Mouse (Mus musculus) G1E (cell line): ENCODE data around the gene Ms4a15. TPM values are rescaled to one million over a fixed set of nuclear protein-coding genes. Genes with fewer than 3 reads are reported as not detected.

ENCODE experiments used
- ATAC-seq: 2 replicates; pipeline ENCODE4 v1.8.0; 2016; ENCODE audit warnings: mild to moderate bottlenecking; ENCODE audit not compliant: insufficient number of reproducible peaks, poor library complexity, low FRiP score, severe bottlenecking; ENCODE audit errors: extremely low read depth
- DNase-seq: peaks from one replicate; pipeline ENCODE4 v3.0.0; 2012; ENCODE audit warnings: low spot score
- H3K27me3 ChIP-seq: 2 replicates; pipeline ENCODE4 v1.6.1; 2012; ENCODE audit warnings: mild to moderate bottlenecking, low read length, inconsistent platforms; ENCODE audit not compliant: insufficient read depth
- H3K36me3 ChIP-seq: replicated peaks from 2 replicates; pipeline ENCODE3; 2012; ENCODE audit warnings: mild to moderate bottlenecking, inconsistent platforms
- H3K4me1 ChIP-seq: 2 replicates; pipeline ENCODE4 v1.6.1; 2012; ENCODE audit warnings: low read depth, low read length, inconsistent platforms, mixed read lengths; ENCODE audit not compliant: insufficient read depth
- H3K4me3 ChIP-seq: 2 replicates; pipeline ENCODE4 v1.5.1; 2012; ENCODE audit warnings: low read depth, mild to moderate bottlenecking, inconsistent platforms, low read length, moderate library complexity, mixed read lengths
- H3K9me3 ChIP-seq: replicated peaks from 2 replicates; pipeline ENCODE4 v1.6.1; 2012; ENCODE audit warnings: inconsistent platforms
- CTCF ChIP-seq: IDR thresholded peaks from 2 replicates; pipeline ENCODE4 v1.5.1; 2012; ENCODE audit warnings: low read depth, low read length, inconsistent platforms, mixed read lengths
- GATA1 ChIP-seq: IDR thresholded peaks from 2 replicates; pipeline ENCODE4 v1.6.1; 2012; ENCODE audit warnings: borderline replicate concordance, low read length, inconsistent platforms, mixed read lengths
- GATA2 ChIP-seq: IDR thresholded peaks from 2 replicates; pipeline ENCODE4 v1.6.1; 2012; ENCODE audit warnings: low read depth, low read length, inconsistent platforms, borderline replicate concordance
- POLR2AphosphoS5 ChIP-seq: IDR thresholded peaks from 2 replicates; pipeline ENCODE4 v1.6.1; 2012; ENCODE audit warnings: low read depth, low read length, inconsistent platforms; ENCODE audit not compliant: insufficient replicate concordance
- TAL1 ChIP-seq: conservative IDR thresholded peaks from 2 replicates; pipeline ENCODE4 v1.6.1; 2012; ENCODE audit warnings: low read depth, low read length, inconsistent platforms, mixed read lengths
- polyA plus RNA-seq: library from polyadenylated mRNA; stranded (reverse); fragments of >175 nt; gene quantifications from 2 replicates; pipeline ENCODE4 v1.2.3, GENCODE M21; 2012
- total RNA-seq, 2 experiments: library from RNA; stranded (forward) in 1 of 2; stranded (reverse) in 1 of 2; fragments of 200-1000 nt in 1 of 2; fragments of >200 nt in 1 of 2; fragmentation: Nextera tagmentation in 1 of 2; gene quantifications; 2 replicates each; pipeline ENCODE4 v1.2.3; 2014 to 2017

Gene Ms4a15
- total RNA-seq (2014; fragmentation: Nextera tagmentation): not detected in 2 replicates
- total RNA-seq (2017): 0.29 TPM in 1 of 2 replicates, not detected in the other
- 0.29 TPM in 1 of 2 replicates, not detected in the other for polyA plus RNA-seq

- Histone ChIP-seq H3K9me3 (no peaks in the 10 kb centered on the region), H3K4me1 (no peaks in the 10 kb centered on the region), H3K36me3 (no peaks in the 10 kb centered on the region), H3K4me3 (no peak within 1 kb of the TSS), H3K27me3 (no peaks in the 10 kb centered on the region; the same call in none of the 2 replicates)
- no peak for ATAC-seq
- DNase-seq: no peak
- no peak for TF ChIP-seq GATA1
- no peak for TF ChIP-seq CTCF
Measured at GRCm38 (mm10) chr19:10993150-10993549, at the start of gene Ms4a15. TSS of gene Ms4a15 (minus strand) at chr19:10993250.

DNA sequence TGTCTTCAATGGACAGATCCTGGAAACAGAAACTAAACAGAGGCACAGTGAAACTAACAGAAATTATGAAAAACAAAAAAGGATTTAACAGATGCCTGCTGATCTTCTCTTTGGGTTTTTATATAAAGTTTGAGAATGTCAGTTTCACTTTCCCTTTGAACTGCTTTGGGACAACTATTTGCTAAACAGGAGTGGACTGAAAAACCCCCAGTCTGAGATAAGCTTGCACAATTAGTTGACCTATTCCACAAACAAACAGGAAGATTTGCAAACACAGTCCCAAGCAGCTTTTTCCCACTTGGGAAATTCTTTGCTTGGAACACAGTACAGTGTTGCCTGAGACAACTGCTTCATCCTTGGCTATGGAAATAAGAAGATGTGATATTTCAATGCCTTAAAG lies 44.5 kb upstream of the Ms4a15 start:
- Histone ChIP-seq H3K4me1 (no peaks in the 10 kb centered on the region), H3K9me3 (no peaks in the 10 kb centered on the region), H3K4me3 (no peak overlapping the region), H3K27me3 (no peaks in the 10 kb centered on the region), H3K36me3 (no peaks in the 10 kb centered on the region)
- TF ChIP-seq CTCF (no peak), GATA2 (no peak), GATA1 (no peak), POLR2AphosphoS5 (no peak), TAL1 (no peak)
- ATAC-seq: no peak
- no peak for DNase-seq

GRCm38 (mm10) chr19:11022382-11022781 lies 29.3 kb upstream of the Ms4a15 start:
- Histone ChIP-seq H3K9me3 (no peaks in the 10 kb centered on the region), H3K27me3 (no peaks in the 10 kb centered on the region), H3K36me3 (no peaks in the 10 kb centered on the region), H3K4me3 (no peak overlapping the region), H3K4me1 (no peaks in the 10 kb centered on the region)
- TF ChIP-seq GATA2 (no peak), POLR2AphosphoS5 (no peak), TAL1 (no peak), GATA1 (no peak), CTCF (no peak)
- DNase-seq: no peak
- ATAC-seq: no peak

DNA sequence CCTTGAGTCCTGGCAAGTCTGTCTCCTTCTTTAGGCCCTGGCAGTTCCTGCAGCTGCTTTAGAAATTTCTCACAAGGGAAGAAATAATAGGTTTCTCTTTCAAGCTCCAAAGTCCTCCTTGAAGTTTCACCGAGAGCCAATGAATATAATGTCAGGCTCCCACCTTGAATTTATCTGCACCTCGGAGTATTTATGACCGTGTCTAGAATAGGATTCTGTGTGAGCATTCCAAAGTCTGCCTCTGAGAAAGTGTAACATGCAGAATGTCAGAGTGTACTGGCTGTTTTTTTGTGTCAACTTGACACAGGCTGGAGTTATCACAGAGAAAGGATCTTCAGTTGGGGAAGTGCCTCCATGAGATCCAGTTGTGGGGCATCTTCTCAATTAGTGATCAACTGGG lies 24.8 kb upstream of the Ms4a15 start, which contains the start of gene Ms4a18:
Gene Ms4a18, minus strand, starts transcription at position 141 of the 400 bp plus-strand sequence.
- TF ChIP-seq POLR2AphosphoS5: no peak
- no peak for TF ChIP-seq GATA1
- TF ChIP-seq TAL1: no peak
- TF ChIP-seq GATA2: no peak
- no peak for TF ChIP-seq CTCF
- ATAC-seq: no peak

DNA sequence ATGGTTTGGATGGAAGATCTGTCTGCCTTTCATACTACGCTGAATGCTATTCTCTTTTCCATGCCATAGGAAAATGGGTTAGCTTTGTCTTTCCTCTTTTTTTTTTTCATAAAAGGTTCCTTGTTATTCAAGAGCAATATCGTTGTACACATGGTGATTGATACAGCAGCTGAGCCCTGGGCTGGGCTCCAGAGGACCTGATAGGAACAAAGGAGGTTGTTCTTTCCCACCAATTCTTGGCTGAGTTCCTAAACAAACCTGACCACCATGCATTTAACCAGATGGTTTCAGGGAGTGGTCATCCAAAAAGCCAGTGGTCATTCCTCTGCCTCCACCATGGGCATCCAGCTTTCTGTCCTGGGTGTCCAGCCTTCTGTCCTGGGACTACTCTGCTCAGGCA lies 24.2 kb upstream of the Ms4a15 start:
- H3K4me1 ChIP-seq: no peaks in the 10 kb centered on the region
- H3K36me3 ChIP-seq: no peaks in the 10 kb centered on the region
- H3K4me3 ChIP-seq: no peak overlapping the region
- no peaks in the 10 kb centered on the region for H3K27me3 ChIP-seq
- no peak for ATAC-seq
- H3K9me3 ChIP-seq: no peaks in the 10 kb centered on the region
- no peak for DNase-seq
- TF ChIP-seq GATA2: no peak
- TF ChIP-seq POLR2AphosphoS5: no peak
- no peak for TF ChIP-seq GATA1
- TF ChIP-seq CTCF: no peak
- TF ChIP-seq TAL1: no peak

More for the DNA sequence above, 24.8 kb upstream of the Ms4a15 start, which contains the start of gene Ms4a18:
- H3K9me3 ChIP-seq: no peaks in the 10 kb centered on the region
- H3K4me1 ChIP-seq: no peaks in the 10 kb centered on the region
- no peaks in the 10 kb centered on the region for H3K27me3 ChIP-seq
- H3K36me3 ChIP-seq: no peaks in the 10 kb centered on the region
- H3K4me3 ChIP-seq: no peak within 1 kb of the TSS
- no peak for DNase-seq

- Histone ChIP-seq H3K27me3 (no peaks in the 10 kb centered on the region), H3K36me3 (no peaks in the 10 kb centered on the region), H3K9me3 (no peaks in the 10 kb centered on the region), H3K4me3 (no peak overlapping the region), H3K4me1 (no peaks in the 10 kb centered on the region)
- TF ChIP-seq CTCF (no peak), GATA1 (no peak), TAL1 (no peak), POLR2AphosphoS5 (no peak), GATA2 (no peak)
- ATAC-seq (no peak), DNase-seq (no peak)
Measured at GRCm38 (mm10) chr19:11015998-11016397, 22.9 kb upstream of the Ms4a15 start.

- Histone ChIP-seq H3K36me3 (no peaks in the 10 kb centered on the region), H3K9me3 (no peaks in the 10 kb centered on the region), H3K27me3 (no peaks in the 10 kb centered on the region), H3K4me1 (no peaks in the 10 kb centered on the region), H3K4me3 (no peak overlapping the region)
- DNase-seq (no peak), ATAC-seq (no peak)
- no peak for TF ChIP-seq TAL1
- no peak for TF ChIP-seq GATA2
- no peak for TF ChIP-seq POLR2AphosphoS5
- TF ChIP-seq CTCF: no peak
- no peak for TF ChIP-seq GATA1
Measured at GRCm38 (mm10) chr19:11015468-11015867, 22.4 kb upstream of the Ms4a15 start.
